Mouse (Mus musculus): ENCODE measurements at regions not wholly inside any gene's neighbourhood (a gene's known extent, or its start where the extent isn't known, plus 50 kb on each side); places are given as distances from the start of the nearest gene placed in this dataset.

GRCm38 (mm10) chr3:52529136-52529535, 261.0 kb downstream of the Foxo1 start:
- TF ChIP-seq CTCF (IDR thresholded peaks at IDR 0.05; ENCODE audit: low read depth, low read length) (no peak), POLR2A (IDR thresholded peaks at IDR 0.05; ENCODE audit: extremely low read depth, insufficient read depth, low read length) (no peak)
